Mouse (Mus musculus) 416B (cell line): Measurements from ENCODE around the gene Hnrnph2.
A peak's percentile ranks its signal among the peaks of the same experiment; 100 is the strongest.

Experiments
- DNase-seq: peaks from one replicate; pipeline ENCODE4 v3.0.0; 2011; ENCODE audit warnings: low read depth

The Hnrnph2 gene

GRCm38 (mm10) chrX:134600659-134601379, at the start of gene Hnrnph2, which contains the start of gene Gla:
Gene Hnrnph2, plus strand, starts transcription at chrX:134601179.
Gene Gla, minus strand, starts transcription at chrX:134601125.
- DNase-seq, result peak; percentile 99

GRCm38 (mm10) chrX:134553326-134553725, 47.7 kb upstream of the Hnrnph2 start:
- no peak for DNase-seq

- no peak for DNase-seq
Measured at GRCm38 (mm10) chrX:134554425-134554824, 46.6 kb upstream of the Hnrnph2 start.

- DNase-seq, result peak; percentile 82
Measured at GRCm38 (mm10) chrX:134564326-134564725, 36.7 kb upstream of the Hnrnph2 start.

GRCm38 (mm10) chrX:134566536-134567222, 34.3 kb upstream of the Hnrnph2 start:
- DNase-seq, result no peak

- no peak for DNase-seq
Measured at GRCm38 (mm10) chrX:134577896-134578295, 23.1 kb upstream of the Hnrnph2 start.

- peak; percentile 63 for DNase-seq
Measured at GRCm38 (mm10) chrX:134580528-134581305, 20.3 kb upstream of the Hnrnph2 start.

GRCm38 (mm10) chrX:134582270-134582669, 18.7 kb upstream of the Hnrnph2 start:
- DNase-seq, result peak; percentile 44

GRCm38 (mm10) chrX:134582888-134583669, 17.9 kb upstream of the Hnrnph2 start, which contains the start of gene Btk:
Gene Btk, minus strand, starts transcription at chrX:134583570.
- peak; percentile 77 for DNase-seq

GRCm38 (mm10) chrX:134585103-134586002, 15.6 kb upstream of the Hnrnph2 start, which contains the start of gene Rpl36a:
Gene Rpl36a, plus strand, starts transcription at chrX:134585654.
- DNase-seq, result peak; percentile 95

GRCm38 (mm10) chrX:134586447-134586846, 14.5 kb upstream of the Hnrnph2 start:
- no peak for DNase-seq

GRCm38 (mm10) chrX:134588261-134588660, 12.7 kb upstream of the Hnrnph2 start:
- DNase-seq, result no peak

GRCm38 (mm10) chrX:134588997-134589396, 12.0 kb upstream of the Hnrnph2 start:
- no peak for DNase-seq

- peak; percentile 52 for DNase-seq
Measured at GRCm38 (mm10) chrX:134589836-134590235, 11.1 kb upstream of the Hnrnph2 start.

- DNase-seq, result peak; percentile 72
Measured at GRCm38 (mm10) chrX:134599922-134600565, 935 bp upstream of the Hnrnph2 start.

GRCm38 (mm10) chrX:134601380-134602120, 571 bp downstream of the Hnrnph2 start:
- DNase-seq, result peak; percentile 61

GRCm38 (mm10) chrX:134609472-134609871, 8.5 kb downstream of the Hnrnph2 start:
- DNase-seq, result peak; percentile 68

- DNase-seq, result no peak
Measured at GRCm38 (mm10) chrX:134610984-134611383, 10.0 kb downstream of the Hnrnph2 start.

GRCm38 (mm10) chrX:134612285-134612959, 11.4 kb downstream of the Hnrnph2 start:
- DNase-seq, result no peak
